Mouse (Mus musculus) heart, embryonic 14.5 days (tissue): ENCODE data around the gene Stx6. TPM values are rescaled to one million over a fixed set of nuclear protein-coding genes. Genes with fewer than 3 reads are reported as not detected.

Experiments
- ATAC-seq: fragments of 200-750 bp; cut with Nextera tagmentation; 2 replicates; pipeline ENCODE4 v1.8.0; 2017; ENCODE audit warnings: low read depth, moderate TSS enrichment; ENCODE audit not compliant: insufficient number of reproducible peaks, insufficient read depth, low FRiP score
- H3K27ac ChIP-seq, 2 experiments: fragments of 200-500 bp in 1 of 2; fragments of 300-500 bp in 1 of 2; sonication (generic) in 1 of 2; replicated peaks in 1 of 2; 2 replicates each; pipeline ENCODE4 v1.5.1; 2012 to 2014; ENCODE audit warnings: low read depth in 2 of 2, low read length in 2 of 2, control low read depth in 1 of 2, mild to moderate bottlenecking in 1 of 2, mixed read lengths in 1 of 2; ENCODE audit not compliant: control insufficient read depth in 1 of 2, insufficient read depth in 1 of 2
- H3K27me3 ChIP-seq: fragments of 300-500 bp; sonication (generic); 2 replicates; pipeline ENCODE4 v1.6.1; 2014; ENCODE audit warnings: mild to moderate bottlenecking, low read length, control low read depth; ENCODE audit not compliant: control insufficient read depth, insufficient read depth
- H3K36me3 ChIP-seq: fragments of 300-500 bp; sonication (generic); 2 replicates; pipeline ENCODE4 v1.6.1; 2014; ENCODE audit warnings: mild to moderate bottlenecking, control low read depth, low read length, mixed read lengths; ENCODE audit not compliant: control insufficient read depth, insufficient read depth
- H3K4me1 ChIP-seq, 2 experiments: fragments of 200-500 bp in 1 of 2; fragments of 300-500 bp in 1 of 2; sonication (generic) in 1 of 2; 2 replicates each; pipeline ENCODE4 v1.6.1; 2012 to 2014; ENCODE audit warnings: low read length in 2 of 2, control low read depth in 1 of 2, mixed read lengths in 1 of 2; ENCODE audit not compliant: control insufficient read depth in 2 of 2, insufficient read depth in 2 of 2
- H3K4me2 ChIP-seq: fragments of 300-500 bp; sonication (generic); 2 replicates; pipeline ENCODE4 v1.6.1; 2014; ENCODE audit warnings: mild to moderate bottlenecking, low read length
- H3K4me3 ChIP-seq, 2 experiments: fragments of 200-500 bp in 1 of 2; fragments of 300-500 bp in 1 of 2; sonication (generic) in 1 of 2; 2 replicates each; pipeline ENCODE4 v1.5.1; 2012 to 2014; ENCODE audit warnings: low read length in 2 of 2, mild to moderate bottlenecking in 2 of 2, control low read depth in 1 of 2, low read depth in 1 of 2, moderate library complexity in 1 of 2; ENCODE audit not compliant: control insufficient read depth in 1 of 2, insufficient read depth in 1 of 2
- H3K9ac ChIP-seq: fragments of 300-500 bp; sonication (generic); 2 replicates; pipeline ENCODE4 v1.6.1; 2014; ENCODE audit warnings: mild to moderate bottlenecking, low read length
- H3K9me3 ChIP-seq: fragments of 300-500 bp; sonication (generic); 2 replicates; pipeline ENCODE4 v1.6.1; 2016; ENCODE audit warnings: low read length, control low read depth; ENCODE audit not compliant: control insufficient read depth
- WGBS: fragments of 180-500 bp; shearing (Covaris S2); extraction: QIAGEN DNeasy Blood & Tissue Kit; methylation state at CpG from one replicate; pipeline ENCODE4 v1.1.7; 2014; 5-methylcytosine and 5-hydroxymethylcytosine counted together
- polyA plus RNA-seq: library from polyadenylated mRNA; unstranded; fragments of >200 nt; fragmentation: Nextera tagmentation; extraction: Ambion mirVana; gene quantifications from 2 replicates; pipeline ENCODE4 v1.2.1, GENCODE M21; 2014

Stx6 gene
- polyA plus RNA-seq, 1 experiment from 2014 or later = 56.4 TPM

DNA sequence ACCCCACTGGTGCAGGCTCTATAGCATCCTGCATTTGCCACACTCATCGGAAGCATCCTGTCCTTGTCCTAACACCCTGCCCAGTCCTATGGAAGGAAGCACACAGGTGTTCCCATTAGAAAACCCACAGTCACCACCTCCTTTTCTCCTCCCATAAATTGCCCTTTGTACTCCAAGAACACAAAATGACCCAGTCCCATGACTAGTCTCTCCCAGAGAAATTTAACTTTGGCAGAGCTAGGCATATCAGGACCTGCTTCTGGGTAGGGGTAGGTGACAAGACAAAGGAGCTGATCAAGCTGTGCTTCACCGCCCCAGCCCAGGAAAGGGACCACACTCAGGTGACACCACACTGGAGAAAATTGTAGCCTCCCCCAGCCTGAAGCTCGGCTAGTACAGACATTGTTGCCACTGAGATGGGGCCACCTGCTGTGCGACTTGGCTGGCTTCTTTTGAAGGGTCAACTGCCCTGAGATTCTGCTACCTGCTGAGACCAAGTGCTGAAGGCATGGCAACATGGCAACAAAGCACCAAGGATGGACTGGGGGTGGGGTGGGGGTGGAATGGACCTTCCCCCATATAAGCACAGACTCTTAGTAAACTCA is 92.1 kb downstream of the Stx6 start:
- Histone ChIP-seq H3K4me1 (peaks cover 4 to 11% of the 10 kb centered on the region in 2 experiments), H3K27me3 (no peaks in the 10 kb centered on the region), H3K27ac (no peak overlapping the region), H3K9me3 (no peaks in the 10 kb centered on the region), H3K4me3 (no peak overlapping the region), H3K4me2 (no peak overlapping the region), H3K36me3 (no peaks in the 10 kb centered on the region), H3K9ac (no peak overlapping the region)
- no peak for ATAC-seq
- WGBS = 52% methylated on average over 4 of the region's 4 CpGs

DNA sequence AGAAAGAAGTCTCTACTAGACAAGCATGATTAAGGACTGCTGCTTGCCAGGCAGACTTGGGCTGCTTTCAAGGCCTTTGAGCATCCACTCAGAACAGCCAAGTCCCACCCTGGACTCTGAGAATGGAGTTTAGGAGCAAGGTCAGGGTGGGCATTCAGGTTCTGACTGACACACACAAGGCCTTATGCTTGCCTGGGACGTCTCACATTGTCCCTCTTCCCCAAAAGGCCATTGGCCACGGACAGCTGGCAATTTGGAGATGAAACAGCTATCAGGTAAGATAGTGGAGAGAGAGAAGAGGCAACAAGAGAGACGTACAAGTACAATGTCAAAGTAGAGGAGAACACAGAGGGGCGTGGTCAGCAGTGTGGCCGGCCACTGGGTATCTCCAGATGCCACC is 93.1 kb downstream of the Stx6 start:
- no peak overlapping the region for H3K4me2 ChIP-seq
- no peaks in the 10 kb centered on the region for H3K9me3 ChIP-seq
- no peak for ATAC-seq
- no peak overlapping the region for H3K27ac ChIP-seq
- 70% methylated on average over 5 of the region's 5 CpGs for WGBS
- H3K9ac ChIP-seq = no peak overlapping the region
- no peak overlapping the region for H3K4me3 ChIP-seq
- no peaks in the 10 kb centered on the region for H3K27me3 ChIP-seq
- H3K36me3 ChIP-seq = no peaks in the 10 kb centered on the region
- peaks cover 2 to 9% of the 10 kb centered on the region in 2 experiments; a peak in 3 of 4 replicates for H3K4me1 ChIP-seq

DNA sequence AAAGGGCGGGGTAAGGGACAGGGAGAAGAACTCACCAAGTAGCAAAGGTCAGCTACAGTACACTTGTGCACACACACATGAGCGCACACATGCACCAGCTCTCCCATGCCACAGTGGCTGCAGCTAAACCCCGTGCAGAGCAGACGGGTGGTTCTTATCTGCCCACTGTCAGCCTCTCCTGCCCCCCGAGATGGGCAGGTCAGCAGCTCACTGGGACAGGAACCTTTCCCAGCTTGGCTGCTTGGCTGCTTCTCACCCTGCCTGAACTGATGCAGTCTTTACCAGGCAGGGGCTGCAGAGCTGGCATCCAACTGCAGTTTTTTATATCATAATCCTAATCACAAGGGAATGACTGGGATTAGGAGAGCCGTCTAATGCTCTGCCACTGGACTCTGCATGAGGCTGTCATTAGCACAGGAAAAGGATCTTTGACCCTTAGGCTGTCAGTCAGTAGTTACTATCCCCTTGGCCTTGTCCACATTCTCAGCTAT is 94.2 kb downstream of the Stx6 start:
- Histone ChIP-seq H3K9ac (no peak overlapping the region), H3K36me3 (no peaks in the 10 kb centered on the region), H3K4me3 (no peak overlapping the region), H3K4me2 (no peak overlapping the region), H3K27me3 (no peaks in the 10 kb centered on the region), H3K9me3 (no peaks in the 10 kb centered on the region), H3K27ac (no peak overlapping the region), H3K4me1 (peaks cover 2 to 4% of the 10 kb centered on the region in 2 experiments; a peak in 3 of 4 replicates)
- WGBS = 30% methylated on average over 6 of the region's 6 CpGs
- ATAC-seq = no peak

GRCm38 (mm10) chr1:155253126-155253525 is 94.6 kb downstream of the Stx6 start:
- 68% methylated on average over 12 of the region's 12 CpGs for WGBS
- Histone ChIP-seq H3K9me3 (no peaks in the 10 kb centered on the region), H3K4me2 (no peak overlapping the region), H3K4me1 (peaks cover 2 to 4% of the 10 kb centered on the region in 2 experiments; a peak in 3 of 4 replicates), H3K36me3 (no peaks in the 10 kb centered on the region), H3K4me3 (no peak overlapping the region), H3K27ac (no peak overlapping the region), H3K27me3 (no peaks in the 10 kb centered on the region), H3K9ac (no peak overlapping the region)
- ATAC-seq = no peak

DNA sequence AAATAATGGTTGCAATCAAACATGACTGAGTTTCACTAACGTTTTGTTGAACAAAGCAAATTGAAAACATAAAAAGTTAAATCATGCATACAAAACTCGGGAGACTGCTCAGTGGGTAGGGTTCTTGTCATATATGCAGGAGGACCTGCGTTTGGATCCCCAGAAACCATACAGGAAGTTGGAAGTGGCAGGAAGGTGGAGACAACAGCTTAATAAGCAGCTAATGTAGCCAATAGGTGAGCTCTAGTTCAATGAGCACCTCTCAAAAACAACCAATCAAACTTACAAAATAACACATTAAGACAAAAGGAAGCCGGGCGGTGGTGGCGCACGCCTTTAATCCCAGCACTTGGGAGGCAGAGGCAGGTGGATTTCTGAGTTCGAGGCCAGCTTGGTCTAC is 95.8 kb downstream of the Stx6 start:
- no peak for ATAC-seq
- Histone ChIP-seq H3K4me3 (no peak overlapping the region), H3K9me3 (no peaks in the 10 kb centered on the region), H3K27me3 (no peaks in the 10 kb centered on the region), H3K4me1 (peaks cover 2 to 4% of the 10 kb centered on the region in 2 experiments; a peak in 3 of 4 replicates), H3K4me2 (no peak overlapping the region), H3K36me3 (no peaks in the 10 kb centered on the region), H3K9ac (no peak overlapping the region), H3K27ac (no peak overlapping the region)
- 88% methylated on average over 7 of the region's 8 CpGs for WGBS

Other genes with a start within 250 kb of the Stx6 start
- gene Ier5, start 59.1 kb upstream of the Stx6 start, polyA plus RNA-seq = 8.3 and 10.4 TPM in 2 replicates
- 7.7 and 8.6 TPM in 2 replicates for gene Mr1, start 11.9 kb upstream of the Stx6 start, polyA plus RNA-seq
- gene BC034090, start 85.7 kb downstream of the Stx6 start, polyA plus RNA-seq = 6.9 and 7.2 TPM in 2 replicates